Mouse (Mus musculus) megakaryocyte-erythroid progenitor cell, adult 5-6 weeks (primary cell): Measurements from ENCODE around the gene Eef2k. TPM values are rescaled to one million over a fixed set of nuclear protein-coding genes. Genes with fewer than 3 reads are reported as not detected.
"Not testable (repeated sequence)": the region's sequence is repeated elsewhere in the genome, so short reads cannot be mapped to it uniquely, and the experiment has no call there.

Experiments used
- ATAC-seq: replicated peaks from 2 replicates; pipeline ENCODE4 v1.8.0; 2016; ENCODE audit warnings: mild to moderate bottlenecking, inconsistent platforms; ENCODE audit not compliant: severe bottlenecking, poor library complexity, low FRiP score, low TSS enrichment
- total RNA-seq, 2 experiments: library from RNA; stranded (forward) in 1 of 2; stranded (reverse) in 1 of 2; fragments of 200-1000, 215-1000 nt in 1 of 2; fragments of >200 nt in 1 of 2; fragmentation: Nextera tagmentation in 1 of 2; gene quantifications; 2 replicates each; pipeline ENCODE4 v1.2.3; 2014 to 2017

The Eef2k gene
- total RNA-seq, 2 experiments from 2014 or later: 42.3 to 52.6 TPM

GRCm38 (mm10) chr7:120874764-120875539 lies 32.3 kb downstream of the Eef2k start:
- ATAC-seq: peak; percentile 93

- ATAC-seq: peak; percentile 16
Observed at GRCm38 (mm10) chr7:120875540-120876388, 33.1 kb downstream of the Eef2k start.

DNA sequence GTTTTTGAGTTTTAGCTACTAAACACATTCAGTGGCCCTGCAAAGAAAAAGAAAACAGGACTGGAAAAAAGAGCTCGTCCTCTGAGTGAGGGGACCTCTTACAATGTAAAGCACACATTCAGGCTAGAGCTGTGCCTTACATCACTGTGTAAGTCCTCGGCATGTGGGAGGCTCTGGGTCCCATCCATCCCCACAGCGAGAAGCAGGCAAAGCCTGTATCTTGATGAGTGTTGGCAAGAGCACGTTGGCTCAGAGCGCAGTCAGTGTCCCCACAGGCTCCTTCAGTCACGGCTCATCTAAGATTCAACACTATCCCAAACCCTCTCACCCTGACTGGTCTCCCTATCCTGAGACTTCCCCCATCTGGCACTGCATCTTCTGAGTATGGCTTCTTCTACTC lies 35.6 kb downstream of the Eef2k start:
- ATAC-seq: no peak

- ATAC-seq: peak; percentile 30
Observed at GRCm38 (mm10) chr7:120879972-120880371, 37.3 kb downstream of the Eef2k start.

GRCm38 (mm10) chr7:120880770-120881169 lies 38.1 kb downstream of the Eef2k start:
- ATAC-seq: no peak

DNA sequence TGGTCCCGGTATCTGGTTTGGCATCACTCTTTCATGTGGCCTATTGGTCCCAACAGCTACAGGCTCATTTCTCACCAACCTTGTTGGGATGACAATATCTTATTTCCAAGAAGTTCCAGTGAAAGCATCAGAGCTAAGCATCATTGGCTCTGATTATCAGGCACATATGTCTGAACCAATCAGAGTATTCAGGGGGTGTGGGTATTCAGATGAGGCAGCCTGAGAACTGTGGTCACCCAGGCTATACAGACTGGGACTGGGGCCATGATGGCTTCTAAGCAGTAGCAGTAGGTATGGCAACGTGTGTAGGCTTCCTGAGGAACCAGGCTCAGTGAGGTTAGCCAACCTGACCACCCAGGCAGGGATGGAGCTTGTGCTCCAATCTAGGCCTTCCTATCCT lies 38.8 kb downstream of the Eef2k start:
- peak; percentile 31 for ATAC-seq

DNA sequence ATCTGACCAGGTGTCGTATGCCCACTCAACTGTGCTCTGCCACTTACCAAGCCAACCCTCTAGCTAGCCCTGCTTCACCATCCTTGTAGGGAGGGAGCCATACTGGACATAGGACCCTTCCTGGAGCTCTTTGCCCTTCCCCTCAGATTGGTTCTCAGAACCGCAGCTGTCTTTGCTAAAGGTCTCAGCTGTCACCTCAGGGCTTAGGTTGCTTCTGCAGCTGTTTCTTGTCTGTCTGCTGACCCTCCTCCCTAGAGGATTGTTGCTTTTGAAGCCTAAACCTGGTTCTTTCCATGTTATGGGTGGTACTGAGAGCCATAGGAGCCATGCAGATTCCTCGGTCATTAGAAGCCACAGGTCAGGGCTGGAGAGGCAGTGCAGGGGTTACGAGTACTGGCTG lies 40.0 kb downstream of the Eef2k start:
- ATAC-seq: no peak

GRCm38 (mm10) chr7:120883523-120884290 lies 41.1 kb downstream of the Eef2k start:
- ATAC-seq: no peak

DNA sequence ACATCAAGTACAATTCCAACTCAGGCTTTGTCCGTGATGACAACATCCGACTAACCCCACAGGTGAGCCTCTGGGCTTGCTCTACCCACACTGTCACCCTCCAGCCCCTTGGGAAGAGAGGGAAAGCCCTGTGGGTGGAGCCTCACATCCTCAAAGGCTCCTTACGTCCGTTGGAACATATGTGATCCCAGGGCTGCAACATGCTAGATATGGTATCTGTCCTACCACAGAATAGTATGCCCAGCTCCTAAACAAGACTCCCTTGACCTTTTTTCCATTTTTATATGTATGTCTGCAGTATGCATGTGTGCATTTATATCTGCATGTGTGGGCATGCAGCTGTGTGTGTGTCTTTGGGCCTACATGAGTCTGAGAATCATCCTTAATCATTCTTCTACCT lies 42.1 kb downstream of the Eef2k start:
- ATAC-seq: peak; percentile 58

DNA sequence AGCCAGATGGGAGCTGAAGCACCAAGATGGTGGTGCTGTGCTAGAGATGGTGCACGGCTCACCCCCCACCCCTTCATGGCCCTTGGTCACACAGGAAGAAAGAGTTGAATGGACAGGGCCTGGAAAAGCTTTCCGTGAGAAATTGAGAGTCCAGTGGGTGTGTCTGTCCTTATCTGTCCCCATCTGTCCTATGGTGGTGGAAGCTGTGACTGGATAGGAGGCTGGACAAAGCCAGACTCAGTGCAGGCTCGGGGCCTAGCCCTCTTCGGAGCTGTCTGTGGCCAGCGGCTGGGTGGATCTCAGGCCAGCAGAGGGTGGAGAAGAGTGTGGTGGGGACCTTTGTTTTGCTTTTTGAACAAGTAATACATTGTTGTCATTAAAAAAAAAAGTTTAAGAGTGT lies 50.5 kb downstream of the Eef2k start:
- peak; percentile 60 for ATAC-seq

DNA sequence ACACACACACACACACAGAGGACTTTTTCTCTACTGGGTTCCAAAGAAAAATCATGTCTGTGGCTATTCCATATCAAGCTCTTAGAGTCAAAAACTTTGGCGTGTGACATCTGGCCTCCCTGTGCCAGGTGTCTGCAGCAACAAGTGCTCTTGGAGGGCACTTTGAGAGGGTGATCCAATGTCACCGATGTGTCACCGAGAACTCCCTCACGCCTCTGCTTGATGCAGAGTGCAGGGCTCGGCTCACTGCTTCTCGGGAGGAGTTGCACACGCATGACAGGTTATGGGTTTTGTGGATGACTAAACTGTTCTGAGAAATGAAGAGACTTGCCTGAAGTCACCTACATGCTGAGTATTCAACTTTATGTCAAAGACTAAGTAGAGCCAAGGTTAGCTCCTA lies 54.4 kb downstream of the Eef2k start:
- no peak for ATAC-seq

DNA sequence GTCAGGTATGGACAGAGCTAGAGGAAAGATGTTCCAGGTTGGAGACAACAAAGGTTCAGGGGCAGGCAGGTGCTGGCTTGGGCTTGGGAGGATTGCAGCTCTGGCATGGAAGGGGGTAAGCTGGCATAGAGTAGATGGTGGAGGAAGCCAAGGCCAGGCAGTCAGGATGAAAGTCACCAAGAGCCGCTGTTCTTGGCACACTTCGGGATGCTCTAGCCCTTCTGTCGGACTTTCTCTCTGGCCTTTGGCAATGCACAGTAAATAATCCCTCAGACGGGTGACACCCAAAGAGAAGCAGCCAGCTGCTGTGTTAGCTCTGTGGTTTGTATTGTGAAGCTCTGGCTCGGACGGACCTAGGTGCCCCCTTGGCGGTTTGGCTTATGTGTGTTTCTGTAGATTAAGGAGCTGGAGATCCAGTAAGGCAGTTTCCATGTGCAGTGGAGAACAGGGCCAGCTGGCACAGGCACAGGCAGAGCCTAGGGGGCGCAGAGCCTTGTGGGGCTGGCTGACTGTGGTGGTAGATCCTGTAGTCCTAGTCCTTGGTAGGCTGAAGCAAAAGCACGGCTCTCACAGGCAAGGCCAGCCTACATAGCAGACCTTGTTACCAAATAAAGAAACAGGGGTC lies 55.2 kb downstream of the Eef2k start:
- ATAC-seq: no peak

GRCm38 (mm10) chr7:120900191-120900590 lies 57.6 kb downstream of the Eef2k start:
- no peak for ATAC-seq

GRCm38 (mm10) chr7:120901701-120902100 lies 59.1 kb downstream of the Eef2k start:
- ATAC-seq: no peak

- no peak for ATAC-seq
Observed at GRCm38 (mm10) chr7:120902931-120903330, 60.3 kb downstream of the Eef2k start.

DNA sequence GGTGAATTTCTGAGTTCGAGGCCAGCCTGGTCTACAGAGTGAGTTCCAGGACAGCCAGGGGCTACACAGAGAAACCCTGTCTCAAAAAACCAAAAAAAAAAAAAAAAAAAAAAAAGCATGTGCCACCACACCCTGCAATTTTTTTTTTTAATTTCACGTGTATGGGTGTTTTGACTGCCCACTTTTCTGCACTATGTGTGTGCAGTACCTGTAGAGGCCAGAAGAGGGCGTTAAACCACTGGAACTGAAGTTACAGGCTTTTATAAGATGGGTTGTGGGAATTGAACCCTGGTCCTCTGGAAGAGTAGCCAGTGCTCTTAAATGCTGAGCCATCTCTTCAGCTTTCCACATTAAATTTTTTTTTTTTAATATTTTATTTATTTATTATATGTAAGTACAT lies 67.5 kb downstream of the Eef2k start:
- not testable (repeated sequence) for ATAC-seq

DNA sequence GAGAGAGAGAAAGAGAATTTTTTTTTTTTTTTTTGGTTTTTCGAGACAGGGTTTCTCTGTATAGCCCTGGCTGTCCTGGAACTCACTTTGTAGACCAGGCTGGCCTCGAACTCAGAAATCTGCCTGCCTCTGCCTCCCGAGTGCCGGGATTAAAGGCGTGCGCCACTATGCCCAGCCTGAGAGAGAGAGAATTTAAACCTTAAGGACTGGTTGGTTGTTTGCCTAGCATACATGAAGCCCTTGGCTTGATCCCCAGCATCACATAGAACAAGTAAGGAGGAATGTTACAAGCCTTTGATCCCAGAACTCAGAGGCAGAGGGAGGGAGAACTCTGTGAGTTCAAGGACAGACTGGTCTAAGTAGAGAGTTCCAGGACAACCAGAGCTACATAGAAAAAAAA lies 68.6 kb downstream of the Eef2k start:
- not testable (repeated sequence) for ATAC-seq

DNA sequence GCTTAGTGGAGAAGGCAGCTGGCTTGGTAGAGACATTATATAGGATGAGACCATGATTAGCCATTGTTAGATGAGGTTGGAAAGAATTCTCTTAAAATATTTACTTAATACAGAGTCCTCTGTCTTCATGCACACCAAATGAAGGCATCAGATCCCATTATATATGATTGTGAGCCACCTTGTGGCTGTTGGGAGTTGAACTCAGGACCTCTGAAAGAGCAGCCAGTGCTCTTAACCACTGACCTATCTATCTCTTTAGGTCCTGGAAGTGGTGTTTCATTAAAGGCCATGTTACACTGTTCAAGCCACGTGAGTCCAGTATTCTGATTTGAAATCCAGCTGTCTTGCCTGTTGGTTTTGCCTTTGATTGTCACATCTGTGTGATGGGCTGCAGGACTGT lies 70.7 kb downstream of the Eef2k start:
- no peak for ATAC-seq

DNA sequence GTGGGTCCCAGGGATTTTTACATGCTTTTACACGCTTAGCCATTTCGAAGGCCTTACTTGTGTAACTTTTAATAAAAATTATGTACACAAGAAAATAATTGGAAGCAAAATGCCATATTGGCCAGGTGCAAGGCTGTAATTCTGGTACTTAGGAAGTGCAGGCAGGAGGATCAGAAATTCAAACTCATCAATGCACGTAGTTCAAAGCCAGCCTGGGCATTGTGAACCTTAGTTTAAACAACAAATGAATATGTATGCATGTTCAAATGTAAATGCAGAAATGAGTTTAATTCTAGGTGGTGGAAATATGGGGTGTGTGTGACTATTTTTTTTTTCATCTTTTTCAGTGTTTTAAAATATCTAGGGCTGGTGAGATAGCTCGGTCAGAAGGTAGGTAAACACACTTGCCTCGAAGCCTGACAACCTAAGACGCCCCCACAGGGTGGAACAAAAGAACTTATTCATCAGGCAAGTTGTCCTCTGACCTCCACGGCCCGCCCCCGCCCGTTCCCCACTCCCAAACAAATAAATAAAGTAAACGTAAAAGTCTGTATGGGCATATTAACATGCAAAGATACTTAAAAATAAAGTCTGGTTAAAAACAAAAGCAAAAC lies 73.7 kb downstream of the Eef2k start:
- ATAC-seq: no peak
